Mouse (Mus musculus) naive thymus-derived CD4-positive, alpha-beta T cell, adult 2 months (primary cell): ENCODE results near the gene Rbbp8nl.

Experiments
- DNase-seq: peaks from one replicate; pipeline ENCODE4 v3.0.0-alpha.2; 2011; ENCODE audit warnings: low read depth

Rbbp8nl gene

GRCm38 (mm10) chr2:180228592-180228991 lies 61.1 kb downstream of the Rbbp8nl start:
- no peak for DNase-seq

GRCm38 (mm10) chr2:180228060-180228458 lies 61.6 kb downstream of the Rbbp8nl start:
- DNase-seq: no peak
